Mouse (Mus musculus): ENCODE data around the gene Plk5.

Gene Plk5

DNA sequence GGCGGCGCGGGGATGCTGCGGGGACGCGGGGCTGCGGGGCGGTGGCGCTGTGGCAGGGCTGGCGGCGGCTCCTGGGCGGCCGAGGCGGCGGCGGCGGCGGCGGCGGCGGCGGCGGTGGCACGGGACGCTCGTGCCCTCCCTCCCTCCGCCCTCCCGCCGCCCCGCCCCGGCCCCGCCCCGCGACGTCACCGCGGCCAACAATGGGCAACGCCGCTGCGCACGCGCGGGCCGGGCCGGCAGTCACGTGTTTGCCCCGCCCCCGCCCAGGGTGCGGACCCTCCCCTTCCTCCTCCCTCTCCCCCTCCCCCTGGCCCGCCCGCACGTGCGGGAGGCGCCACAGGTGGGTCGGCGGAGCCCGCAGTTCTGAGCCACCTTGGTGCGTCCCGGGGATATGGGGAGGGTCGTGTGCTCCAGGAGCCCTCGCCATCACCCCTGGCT, 31.3 kb downstream of the Plk5 start, which contains the start of gene Mex3d:
Mex3d (minus strand) TSS at position 138 of the 438 bp plus-strand sequence.
- peak; percentile 84 to 94 for DNase-seq (ENCODE audit: low spot score in 2 of 2)

GRCm38 (mm10) chr10:80388731-80389130, 32.5 kb downstream of the Plk5 start:
- no peak for DNase-seq (ENCODE audit: low spot score in 2 of 2)

DNA sequence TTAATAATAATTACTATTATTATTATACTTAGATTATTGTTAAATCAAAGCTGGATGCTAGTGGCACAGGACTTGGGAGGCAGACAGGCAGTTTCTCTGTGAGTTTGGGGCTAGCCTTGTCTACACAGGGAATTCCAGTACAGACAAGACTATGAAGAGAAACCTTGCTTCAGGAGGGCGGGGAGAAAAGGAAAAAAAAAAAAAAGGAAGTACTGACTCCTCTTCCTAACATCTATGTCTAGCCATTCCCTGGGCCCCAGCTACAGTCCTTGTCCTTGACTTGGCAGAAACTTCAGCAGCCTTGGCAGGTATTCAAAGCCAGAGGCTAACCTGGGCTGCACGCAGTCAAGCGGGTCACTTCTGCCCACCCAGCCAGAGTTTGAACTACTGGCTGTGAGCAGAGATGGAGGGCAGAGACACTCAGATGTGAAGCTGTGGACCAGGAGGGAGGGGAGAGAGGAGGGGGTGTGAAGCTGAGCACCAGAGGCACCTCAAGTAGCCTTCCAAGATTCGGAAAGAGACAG, 33.0 kb downstream of the Plk5 start:
- no peak for DNase-seq (ENCODE audit: low spot score in 2 of 2)

DNA sequence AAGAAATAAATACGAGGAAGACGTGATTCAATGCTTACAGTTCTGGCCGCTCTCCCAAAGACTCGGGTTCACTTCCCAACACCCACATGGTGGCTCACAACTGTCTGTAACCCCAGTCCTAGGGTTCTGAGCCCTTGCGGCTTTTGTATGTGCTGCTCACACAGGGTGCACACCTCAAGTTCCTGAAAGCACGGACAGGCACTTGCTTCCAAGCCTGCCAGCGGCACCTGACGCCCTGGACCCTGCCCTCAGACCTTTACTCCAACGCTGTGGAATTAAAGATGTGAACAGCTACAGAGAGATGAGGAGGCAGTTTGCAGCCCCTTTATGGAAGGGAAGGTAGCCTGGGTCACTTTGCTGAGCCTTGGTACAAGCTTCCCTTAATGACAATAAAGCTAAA, 34.4 kb downstream of the Plk5 start:
- no peak for DNase-seq (ENCODE audit: low spot score in 2 of 2)

DNA sequence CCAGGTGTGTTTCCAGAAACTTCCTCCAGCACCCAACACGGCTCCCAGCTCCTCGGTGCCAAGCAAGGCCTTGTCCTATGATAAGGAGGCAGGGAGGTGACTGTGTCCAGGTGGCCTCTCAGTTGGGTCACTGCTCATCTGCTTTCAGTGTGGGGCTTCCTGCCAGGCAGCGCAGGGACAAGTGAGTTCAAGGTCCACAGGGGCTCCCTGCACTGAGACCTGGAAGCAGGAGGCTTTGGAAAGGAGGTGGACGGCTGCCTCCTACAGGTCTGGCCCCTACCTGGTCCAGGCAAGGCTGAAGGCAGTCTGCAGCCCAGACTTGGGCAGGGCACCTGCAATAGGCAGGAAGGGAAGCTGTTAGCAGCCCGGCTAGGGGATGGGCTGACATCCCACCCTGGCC, 36.4 kb downstream of the Plk5 start:
- no peak for DNase-seq (ENCODE audit: low spot score in 2 of 2)

DNA sequence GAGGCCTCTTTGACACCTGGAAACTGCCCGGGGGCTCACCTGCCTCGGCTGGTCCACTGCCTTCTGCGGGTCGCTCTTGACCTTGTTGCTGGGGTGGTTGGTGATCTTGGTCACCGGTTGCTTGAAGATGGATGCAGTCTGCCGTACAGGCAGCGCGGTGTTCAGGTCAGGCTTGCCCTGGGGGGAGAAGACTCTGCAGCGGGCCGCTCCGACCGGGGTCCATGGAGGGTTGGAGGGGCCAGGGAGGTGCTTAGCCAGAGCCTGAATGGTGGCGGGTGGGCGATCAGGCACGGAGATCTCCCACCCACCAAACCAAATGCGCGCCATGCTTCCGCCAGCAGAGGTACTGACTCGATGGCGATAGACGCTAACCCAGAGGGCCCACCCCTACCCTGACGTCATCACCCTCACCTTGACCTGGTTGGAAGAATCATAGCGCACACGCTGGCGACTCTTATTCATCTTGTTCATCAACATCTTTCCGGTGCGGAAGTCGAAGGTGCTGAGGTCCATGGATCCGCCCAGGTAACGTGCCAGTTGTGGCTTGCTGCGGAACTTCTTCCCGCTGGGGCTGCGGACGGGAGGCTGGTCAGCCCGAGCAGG, 38.9 kb downstream of the Plk5 start:
- no peak for DNase-seq (ENCODE audit: low spot score in 2 of 2)

- DNase-seq (ENCODE audit: low spot score in 2 of 2), result no peak
Measured at GRCm38 (mm10) chr10:80396822-80397523, 40.7 kb downstream of the Plk5 start.

- no peak for DNase-seq (ENCODE audit: low spot score in 2 of 2)
Measured at GRCm38 (mm10) chr10:80397524-80398173, 41.4 kb downstream of the Plk5 start.

DNA sequence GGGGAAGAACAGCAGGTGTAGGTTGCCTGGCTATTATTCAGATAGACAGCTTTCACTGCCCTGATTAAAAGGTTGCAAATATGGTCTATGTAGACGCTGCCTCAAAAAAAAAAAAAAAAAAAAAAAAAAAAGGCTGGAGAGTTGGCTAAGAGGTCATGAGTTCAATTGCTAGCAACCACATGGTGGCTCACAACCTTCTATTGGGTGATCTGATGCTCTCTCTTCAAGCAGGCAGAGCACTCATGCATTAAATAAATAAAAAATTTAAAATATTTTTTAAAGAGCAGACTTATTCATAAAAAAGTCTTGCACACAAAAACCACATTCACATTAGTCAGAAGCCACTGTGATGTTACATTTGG, 41.9 kb downstream of the Plk5 start:
- DNase-seq (ENCODE audit: low spot score in 2 of 2), result no peak

DNA sequence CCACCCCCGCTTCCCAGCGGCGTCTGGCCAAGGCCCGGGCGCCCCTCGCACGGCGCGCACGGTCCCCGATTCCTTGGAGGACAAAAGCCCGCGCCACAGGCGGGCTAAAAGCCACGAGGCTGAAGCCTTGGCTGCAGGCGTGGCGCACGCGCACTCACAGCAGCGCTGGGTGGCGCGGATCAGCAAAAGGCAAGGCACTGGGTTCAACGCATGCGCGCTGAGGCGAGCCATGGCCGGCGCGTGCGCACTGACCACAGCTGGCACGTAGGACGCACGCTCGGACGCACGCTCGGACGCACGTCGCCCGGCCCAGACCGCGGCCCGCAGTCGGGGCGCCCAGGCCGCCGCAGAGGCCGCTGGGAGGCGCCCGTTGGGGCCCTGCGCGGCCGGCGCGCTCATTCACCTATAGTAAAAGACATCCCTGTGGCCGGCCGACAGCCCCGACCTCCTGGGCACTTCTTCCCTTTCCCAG, 42.5 kb downstream of the Plk5 start:
- peak; percentile 99 to 100 for DNase-seq (ENCODE audit: low spot score in 2 of 2)

DNA sequence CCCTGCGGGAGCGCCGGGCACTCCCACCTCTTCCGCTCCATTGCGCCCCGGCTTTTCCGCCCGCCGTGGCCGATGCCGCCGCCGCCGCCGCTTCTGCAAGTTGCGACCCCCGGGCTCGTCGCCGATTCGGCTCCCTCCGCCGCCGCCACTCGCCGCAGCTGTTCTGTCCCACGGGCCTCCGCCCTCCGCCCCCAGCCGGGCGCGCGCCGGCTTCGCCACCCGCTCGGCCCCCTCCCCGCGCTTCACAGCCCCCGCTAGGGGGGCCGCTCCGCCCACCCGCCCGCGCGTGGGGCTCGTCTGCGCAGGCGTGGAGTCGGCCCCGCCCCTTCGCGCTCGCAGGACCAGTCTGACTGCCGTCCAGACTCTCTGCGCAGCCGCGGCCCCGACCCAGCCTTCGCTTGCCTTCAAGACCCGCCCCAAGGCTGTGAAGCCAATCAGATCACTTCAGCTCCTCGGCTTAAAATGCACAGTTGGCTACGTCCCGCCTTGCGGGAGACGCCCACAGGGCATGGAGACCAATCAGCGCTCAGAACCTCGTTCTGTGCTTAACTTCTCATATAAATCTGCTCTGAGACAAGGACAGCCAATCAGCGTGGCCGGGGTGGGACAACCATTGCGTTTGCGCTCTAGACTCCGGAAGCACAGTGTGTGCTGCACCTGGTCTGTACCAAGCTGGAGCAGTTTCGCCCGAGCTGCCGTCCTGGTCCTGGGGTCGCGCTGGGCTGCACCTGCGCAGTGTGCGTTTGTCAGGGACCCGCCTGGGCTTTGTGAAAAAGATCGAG, 43.1 kb downstream of the Plk5 start, which contains the start of gene Mbd3:
Mbd3 (minus strand) TSS at position 360 of the 782 bp plus-strand sequence.
- peak; percentile 99 for DNase-seq (ENCODE audit: low spot score in 2 of 2)

GRCm38 (mm10) chr10:80399973-80400703, 43.9 kb downstream of the Plk5 start:
- no peak for DNase-seq (ENCODE audit: low spot score in 2 of 2)

DNA sequence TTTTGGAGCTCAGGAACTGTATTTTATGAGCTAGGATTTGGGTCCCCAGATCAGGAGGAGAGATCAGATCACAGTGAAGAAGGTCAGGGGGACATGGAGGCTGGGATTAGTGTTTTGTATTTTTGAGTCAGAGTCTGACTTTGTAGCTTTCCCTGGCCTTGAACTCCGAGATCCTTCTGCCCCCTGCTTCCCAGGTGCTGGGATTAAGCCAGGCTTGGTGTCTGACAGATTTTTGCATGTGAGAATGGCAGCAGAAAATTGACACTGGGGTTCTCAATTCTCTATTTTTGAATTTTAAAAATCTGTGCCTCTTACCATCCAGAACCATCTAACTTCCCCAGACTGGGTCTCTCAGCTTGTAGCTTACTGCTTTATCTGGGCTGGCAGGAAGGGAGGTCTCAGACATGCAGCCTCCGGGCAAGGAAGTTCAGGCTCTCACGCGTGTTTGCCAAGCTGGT, 44.5 kb downstream of the Plk5 start:
- no peak for DNase-seq (ENCODE audit: low spot score in 2 of 2)

- DNase-seq (ENCODE audit: low spot score in 2 of 2), result no peak
Measured at GRCm38 (mm10) chr10:80403044-80403692, 46.9 kb downstream of the Plk5 start.

DNA sequence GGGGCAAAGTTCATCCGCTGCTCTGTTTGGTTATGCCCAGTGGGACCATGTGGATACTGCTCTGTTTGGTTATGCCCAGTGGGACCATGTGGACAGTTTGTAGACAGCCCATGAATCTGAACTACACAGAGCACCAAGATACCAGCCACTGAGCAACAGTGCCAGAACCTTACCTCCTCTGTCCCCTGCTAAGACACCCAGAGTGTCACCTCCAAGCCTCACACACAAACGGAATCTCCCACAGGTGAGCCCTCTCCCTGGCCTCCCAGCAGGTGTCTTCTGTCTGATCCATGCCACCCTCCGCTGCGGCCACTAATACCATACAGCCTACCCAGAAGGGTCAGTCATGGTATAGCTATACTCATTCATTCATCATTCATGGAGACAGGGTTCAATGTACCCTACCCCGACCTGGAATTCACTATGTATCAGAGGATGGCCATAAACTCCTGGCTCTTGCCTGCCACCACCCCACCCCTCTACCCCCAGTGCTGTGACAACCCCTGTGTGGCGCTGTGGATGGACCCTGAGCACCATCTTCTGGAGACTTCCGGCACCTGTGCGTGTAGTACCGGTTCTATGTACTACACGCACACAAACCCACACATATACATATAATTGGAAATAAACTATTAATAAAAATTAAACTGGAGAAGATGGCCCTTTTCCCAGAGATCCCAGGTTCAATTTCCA, 49.4 kb downstream of the Plk5 start:
- DNase-seq (ENCODE audit: low spot score in 2 of 2), result no peak

- peak; percentile 90 to 95 for DNase-seq (ENCODE audit: low spot score in 2 of 2)
Measured at GRCm38 (mm10) chr10:80406684-80407501, 50.6 kb downstream of the Plk5 start, which contains the start of gene Uqcr11. Uqcr11 (minus strand) TSS chr10:80406830.

DNA sequence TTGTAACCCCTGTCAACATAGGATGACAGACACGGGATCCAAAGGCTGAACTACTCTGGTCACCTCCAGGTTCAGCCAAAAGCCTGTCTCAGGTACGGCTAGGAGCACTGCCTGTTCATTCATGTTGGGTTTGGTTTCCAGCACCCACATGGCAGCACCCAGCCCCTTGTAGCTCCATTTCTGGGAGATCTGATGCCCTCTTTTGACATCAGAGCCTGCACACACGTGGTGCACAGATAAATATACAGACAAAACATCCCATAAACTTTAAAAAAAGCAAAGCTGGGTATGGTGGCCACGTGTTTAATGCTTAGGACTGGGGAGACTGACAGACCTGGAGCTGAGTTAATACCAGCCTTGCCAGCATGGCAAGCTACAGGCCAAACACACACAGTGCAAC, 51.7 kb downstream of the Plk5 start:
- no peak for DNase-seq (ENCODE audit: low spot score in 2 of 2)

DNA sequence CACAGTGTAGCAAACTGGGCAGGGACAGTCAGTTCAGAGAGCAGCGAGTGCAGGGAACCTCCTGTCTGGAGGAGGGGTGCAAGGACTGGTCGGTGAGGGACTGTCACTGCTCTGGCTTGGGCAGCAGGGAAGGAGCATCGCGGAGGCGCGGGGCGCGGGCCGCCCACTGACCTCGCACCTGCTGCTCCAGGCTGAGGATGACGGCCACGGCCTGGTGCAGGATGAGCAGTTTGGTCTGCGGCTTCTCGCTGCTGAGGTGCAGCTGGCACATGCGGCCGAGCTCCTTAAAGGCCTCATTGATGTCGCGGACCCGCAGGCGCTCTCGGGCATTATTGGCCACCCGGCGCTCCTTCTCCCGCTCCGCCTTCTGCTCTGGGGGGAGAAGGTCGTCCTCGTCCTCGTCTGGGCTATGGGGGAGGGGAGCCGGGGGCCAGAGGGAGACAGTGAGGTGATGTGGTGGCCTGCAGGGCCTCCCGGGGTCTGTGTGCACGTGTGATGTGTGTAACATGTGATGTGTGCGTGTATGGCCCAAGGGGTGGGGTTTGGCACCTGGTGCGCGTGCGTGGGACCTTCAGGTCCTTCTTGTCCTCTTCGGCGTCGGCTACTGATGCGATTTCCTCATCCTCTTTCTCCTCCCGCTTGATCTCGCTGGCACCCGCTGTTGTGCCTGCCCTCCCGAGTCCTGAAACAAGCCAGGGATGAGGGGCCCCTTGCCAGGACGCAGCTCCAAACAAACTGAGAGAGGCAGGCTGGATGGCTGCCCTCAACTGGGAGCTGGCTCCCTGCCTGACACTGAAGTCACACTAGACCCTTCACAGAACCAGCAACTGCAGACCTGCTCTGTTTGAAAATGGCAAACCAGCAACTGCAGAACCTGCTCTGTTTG, 56.6 kb downstream of the Plk5 start:
- no peak for DNase-seq (ENCODE audit: low spot score in 2 of 2)

All from spleen, postnatal 4 days (tissue).